Mouse (Mus musculus) heart, adult 10 weeks (tissue): ENCODE results near the gene Ccnd2. TPM values are rescaled to one million over a fixed set of nuclear protein-coding genes. Genes with fewer than 3 reads are reported as not detected.

ENCODE experiments used
- polyA plus RNA-seq: library from polyadenylated mRNA; stranded (reverse); fragments of 350-450 nt; fragmentation: Illumina TruSeq; extraction: RNeasy Lipid Tissue Mini Kit (QIAGEN cat#74804); gene quantifications from one replicate; pipeline ENCODE4 v1.2.3, GENCODE M21; 2014; ENCODE audit warnings: low read depth, low replicate concordance

The Ccnd2 gene
- polyA plus RNA-seq = 48.2 TPM

GRCm38 (mm10) chr6:127152106-127152951 lies at the start of gene Ccnd2:
Ccnd2 (minus strand) TSS chr6:127152193.

GRCm38 (mm10) chr6:127109402-127109930 lies 42.5 kb downstream of the Ccnd2 start, which contains the start of gene Tigar:
Tigar (minus strand) TSS chr6:127109557.

Other genes starting within 250 kb of the Ccnd2 start
- gene Dyrk4, start 230.4 kb downstream of the Ccnd2 start, polyA plus RNA-seq = not detected
- 0.84 TPM for gene Rad51ap1, start 212.6 kb downstream of the Ccnd2 start, polyA plus RNA-seq
- 17.0 TPM for gene D6Wsu163e, start 212.2 kb downstream of the Ccnd2 start, polyA plus RNA-seq
- gene Fgf6, start 136.6 kb downstream of the Ccnd2 start, polyA plus RNA-seq = 0.39 TPM
- not detected for gene Fgf23, start 79.3 kb downstream of the Ccnd2 start, polyA plus RNA-seq
- 41.6 TPM for gene Tigar, start 42.6 kb downstream of the Ccnd2 start, polyA plus RNA-seq